Mouse (Mus musculus) adrenal gland, postnatal 4 days (tissue): Measurements from ENCODE around the gene Polr1c. TPM values are rescaled to one million over a fixed set of nuclear protein-coding genes. Genes with fewer than 3 reads are reported as not detected.

Experiments used
- DNase-seq, 2 experiments: peaks; one replicate each; pipeline ENCODE4 v3.0.0; 2021 to 2022; ENCODE audit warnings: low spot score in 2 of 2, mixed read lengths in 2 of 2
- total RNA-seq, 2 experiments: library from RNA; stranded (reverse); gene quantifications; 2 replicates each; pipeline ENCODE4 v1.2.3; 2021

Gene Polr1c
- total RNA-seq, 2 experiments from 2014 or later: 101 to 108 TPM

- DNase-seq: no peak
Measured at GRCm38 (mm10) chr17:46266986-46267385, 19.1 kb upstream of the Polr1c start.

- DNase-seq: peak; percentile 65 to 70
Measured at GRCm38 (mm10) chr17:46265918-46266618, 18.2 kb upstream of the Polr1c start.

- no peak for DNase-seq
Measured at GRCm38 (mm10) chr17:46265502-46265901, 17.6 kb upstream of the Polr1c start.

- no peak for DNase-seq
Measured at GRCm38 (mm10) chr17:46262201-46262694, 14.4 kb upstream of the Polr1c start.

- DNase-seq: no peak
Measured at GRCm38 (mm10) chr17:46259675-46260074, 11.8 kb upstream of the Polr1c start.

- no peak for DNase-seq
Measured at GRCm38 (mm10) chr17:46258279-46259053, 10.6 kb upstream of the Polr1c start.

GRCm38 (mm10) chr17:46255147-46255546, 7.3 kb upstream of the Polr1c start:
- no peak for DNase-seq

- peak; percentile 27 to 38 for DNase-seq
Measured at GRCm38 (mm10) chr17:46254106-46254505, 6.3 kb upstream of the Polr1c start.

- peak; percentile 77 to 84 for DNase-seq
Measured at GRCm38 (mm10) chr17:46253452-46254084, 5.7 kb upstream of the Polr1c start, which contains the start of gene Lrrc73. Gene Lrrc73, plus strand, starts transcription at chr17:46253531.

- no peak for DNase-seq
Measured at GRCm38 (mm10) chr17:46252571-46253451, 5.0 kb upstream of the Polr1c start.

- no peak for DNase-seq
Measured at GRCm38 (mm10) chr17:46251174-46251573, 3.3 kb upstream of the Polr1c start.

- DNase-seq: no peak
Measured at GRCm38 (mm10) chr17:46248189-46248522, 302 bp upstream of the Polr1c start.

GRCm38 (mm10) chr17:46244579-46244978, 3.3 kb downstream of the Polr1c start:
- peak in 1 of 2 experiments; percentile 53 for DNase-seq

GRCm38 (mm10) chr17:46243624-46244023, 4.2 kb downstream of the Polr1c start:
- no peak for DNase-seq

- no peak for DNase-seq
Measured at GRCm38 (mm10) chr17:46242993-46243392, 4.9 kb downstream of the Polr1c start.

- no peak for DNase-seq
Measured at GRCm38 (mm10) chr17:46242274-46242673, 5.6 kb downstream of the Polr1c start.

- no peak for DNase-seq
Measured at GRCm38 (mm10) chr17:46241471-46241870, 6.4 kb downstream of the Polr1c start.

GRCm38 (mm10) chr17:46239516-46240114, 8.2 kb downstream of the Polr1c start:
- DNase-seq: no peak

- no peak for DNase-seq
Measured at GRCm38 (mm10) chr17:46237480-46237879, 10.4 kb downstream of the Polr1c start.

- no peak for DNase-seq
Measured at GRCm38 (mm10) chr17:46237079-46237478, 10.8 kb downstream of the Polr1c start.
